Mouse (Mus musculus) heart, embryonic 12.5 days (tissue): ENCODE measurements around the gene Nt5dc3. TPM values are rescaled to one million over a fixed set of nuclear protein-coding genes. Genes with fewer than 3 reads are reported as not detected.

Experiments
- ATAC-seq: fragments of 200-750 bp; cut with Nextera tagmentation; 2 replicates; pipeline ENCODE4 v1.8.0; 2017; ENCODE audit warnings: moderate TSS enrichment, moderate library complexity; ENCODE audit not compliant: insufficient number of reproducible peaks, low FRiP score
- H3K27ac ChIP-seq: fragments of 300-500 bp; sonication (generic); 2 replicates; pipeline ENCODE4 v1.5.1; 2016; ENCODE audit warnings: mild to moderate bottlenecking, moderate library complexity; ENCODE audit not compliant: poor library complexity, severe bottlenecking
- H3K27me3 ChIP-seq: fragments of 300-500 bp; sonication (generic); replicated peaks from 2 replicates; pipeline ENCODE4 v1.6.1; 2016; ENCODE audit warnings: mild to moderate bottlenecking, moderate library complexity
- H3K36me3 ChIP-seq: fragments of 300-500 bp; sonication (generic); 2 replicates; pipeline ENCODE4 v1.6.1; 2016; ENCODE audit warnings: mild to moderate bottlenecking, moderate library complexity
- H3K4me1 ChIP-seq: fragments of 300-500 bp; sonication (generic); replicated peaks from 2 replicates; pipeline ENCODE4 v1.6.1; 2016; ENCODE audit warnings: mild to moderate bottlenecking
- H3K4me2 ChIP-seq: fragments of 300-500 bp; sonication (generic); 2 replicates; pipeline ENCODE4 v1.6.1; 2016; ENCODE audit warnings: mild to moderate bottlenecking, moderate library complexity
- H3K4me3 ChIP-seq: fragments of 300-500 bp; sonication (generic); 2 replicates; pipeline ENCODE4 v1.5.1; 2016; ENCODE audit warnings: mild to moderate bottlenecking
- H3K9ac ChIP-seq: fragments of 300-500 bp; sonication (generic); 2 replicates; pipeline ENCODE4 v1.6.1; 2016; ENCODE audit warnings: mild to moderate bottlenecking, moderate library complexity
- H3K9me3 ChIP-seq: fragments of 300-500 bp; sonication (generic); replicated peaks from 2 replicates; pipeline ENCODE4 v1.6.1; 2016; ENCODE audit warnings: mild to moderate bottlenecking, moderate library complexity
- WGBS: fragments of 180-500 bp; shearing (Covaris S2); methylation state at CpG from one replicate; pipeline ENCODE4 v1.1.7; 2016; 5-methylcytosine and 5-hydroxymethylcytosine counted together
- polyA plus RNA-seq: library from polyadenylated mRNA; unstranded; fragments of >200 nt; fragmentation: Nextera tagmentation; extraction: Ambion mirVana; gene quantifications from 2 replicates; pipeline ENCODE4 v1.2.1, GENCODE M21; 2016

Gene Nt5dc3
- polyA plus RNA-seq, 1 experiment from 2014 or later = 2.0 TPM

- ATAC-seq = no peak
- WGBS = 45% methylated on average over 3 of the region's 3 CpGs
- H3K27ac ChIP-seq = no peak overlapping the region
- H3K27me3 ChIP-seq = no peaks in the 10 kb centered on the region
- H3K4me1 ChIP-seq = no peaks in the 10 kb centered on the region
- H3K9ac ChIP-seq = no peak overlapping the region
- H3K4me3 ChIP-seq = no peak overlapping the region
- no peaks in the 10 kb centered on the region for H3K36me3 ChIP-seq
- no peak overlapping the region for H3K4me2 ChIP-seq
- no peaks in the 10 kb centered on the region for H3K9me3 ChIP-seq
Measured at GRCm38 (mm10) chr10:86762384-86762730, 16.4 kb upstream of the Nt5dc3 start.

DNA sequence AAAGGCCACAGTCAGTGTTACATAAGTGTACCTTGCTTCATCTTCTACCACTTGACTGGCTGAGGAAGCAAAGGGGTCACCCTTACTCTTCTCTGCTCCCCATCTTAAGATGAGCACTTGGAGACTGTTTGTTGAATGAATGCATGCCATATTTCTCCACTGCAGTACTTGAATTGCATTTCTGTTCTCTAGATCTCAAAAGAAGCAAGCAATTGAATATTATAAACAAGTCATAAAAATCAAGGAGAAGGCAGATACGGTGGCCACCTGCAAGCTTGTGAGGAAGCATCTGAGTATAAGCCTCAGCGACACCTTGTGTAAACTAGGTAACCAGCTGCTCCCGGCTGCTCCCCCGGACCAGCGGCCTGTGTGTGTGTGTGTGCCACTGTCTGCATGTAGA is 15.1 kb upstream of the Nt5dc3 start, which contains the start of gene Gm49358:
Gm49358 (plus strand) TSS at position 301 of the 400 bp plus-strand sequence.
- H3K4me2 ChIP-seq = no peak within 1 kb of the TSS
- no peak within 1 kb of the TSS for H3K27ac ChIP-seq
- no peaks in the 10 kb centered on the region for H3K4me1 ChIP-seq
- no peaks in the 10 kb centered on the region for H3K36me3 ChIP-seq
- no peak within 1 kb of the TSS for H3K4me3 ChIP-seq
- 91% methylated on average over 5 of the region's 5 CpGs for WGBS
- ATAC-seq = no peak
- H3K9me3 ChIP-seq = no peaks in the 10 kb centered on the region
- H3K27me3 ChIP-seq = no peaks in the 10 kb centered on the region
- no peak within 1 kb of the TSS for H3K9ac ChIP-seq

GRCm38 (mm10) chr10:86765344-86765966 is 13.3 kb upstream of the Nt5dc3 start:
- H3K4me3 ChIP-seq = no peak overlapping the region
- ATAC-seq = no peak
- no peak overlapping the region for H3K9ac ChIP-seq
- H3K27me3 ChIP-seq = no peaks in the 10 kb centered on the region
- no peak overlapping the region for H3K27ac ChIP-seq
- no peak overlapping the region for H3K4me2 ChIP-seq
- H3K9me3 ChIP-seq = no peaks in the 10 kb centered on the region
- 82% methylated on average over 4 of the region's 4 CpGs for WGBS
- peaks cover 7% of the 10 kb centered on the region; the same call in 1 of the 2 replicates for H3K4me1 ChIP-seq
- H3K36me3 ChIP-seq = no peaks in the 10 kb centered on the region

DNA sequence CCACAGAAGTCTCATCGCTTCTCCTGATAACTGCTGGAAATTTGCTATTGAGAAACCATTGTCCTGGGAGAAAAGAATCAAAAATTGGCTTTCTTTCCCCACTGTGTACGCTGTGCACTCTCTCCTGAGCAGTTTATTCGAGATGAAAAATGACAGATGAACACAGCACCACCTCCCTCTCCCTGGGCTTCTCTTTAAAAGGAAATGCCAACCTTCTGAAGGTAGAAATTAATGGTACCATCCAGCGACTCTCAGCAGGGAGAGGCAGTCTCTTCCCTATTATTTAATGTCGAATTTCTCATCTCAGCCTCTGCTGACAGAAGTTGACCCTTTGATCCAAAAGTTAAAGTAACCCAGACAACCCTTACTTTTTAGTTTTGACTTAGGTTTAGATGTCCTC is 9.6 kb upstream of the Nt5dc3 start:
- H3K27me3 ChIP-seq = no peaks in the 10 kb centered on the region
- H3K4me1 ChIP-seq = peaks cover 7% of the 10 kb centered on the region; the same call in 1 of the 2 replicates
- H3K36me3 ChIP-seq = no peaks in the 10 kb centered on the region
- H3K9me3 ChIP-seq = no peaks in the 10 kb centered on the region
- ATAC-seq = no peak
- no peak overlapping the region for H3K4me3 ChIP-seq
- 62% methylated on average over 5 of the region's 5 CpGs for WGBS
- H3K27ac ChIP-seq = no peak overlapping the region
- no peak overlapping the region for H3K9ac ChIP-seq
- H3K4me2 ChIP-seq = no peak overlapping the region

GRCm38 (mm10) chr10:86769797-86770196 is 9.0 kb upstream of the Nt5dc3 start:
- Histone ChIP-seq H3K9ac (no peak overlapping the region), H3K4me3 (no peak overlapping the region), H3K36me3 (no peaks in the 10 kb centered on the region), H3K27ac (no peak overlapping the region), H3K27me3 (no peaks in the 10 kb centered on the region), H3K9me3 (no peaks in the 10 kb centered on the region), H3K4me2 (no peak overlapping the region), H3K4me1 (peaks cover 7% of the 10 kb centered on the region; the same call in 1 of the 2 replicates)
- 43% methylated on average over 4 of the region's 4 CpGs for WGBS
- ATAC-seq = no peak

DNA sequence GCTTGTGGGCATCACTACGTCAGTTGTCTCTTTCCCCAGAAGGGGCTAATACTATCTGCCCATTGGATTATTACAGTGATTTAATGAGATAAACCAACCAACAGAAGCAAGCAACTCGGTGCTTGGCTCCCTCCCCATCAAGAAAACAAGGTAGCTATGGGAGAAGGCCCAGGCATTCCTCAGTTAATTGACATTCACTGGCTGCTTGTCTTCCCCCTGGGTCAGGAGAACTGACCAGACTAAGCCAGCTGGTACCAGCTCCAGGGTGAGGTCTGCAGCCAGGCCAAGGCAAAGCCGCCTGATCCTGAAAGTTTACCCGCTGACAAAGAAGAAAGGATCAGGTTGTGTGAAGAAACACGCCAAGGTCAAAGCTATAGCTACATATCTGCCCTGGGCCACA is 7.1 kb upstream of the Nt5dc3 start:
- ATAC-seq = no peak
- no peaks in the 10 kb centered on the region for H3K36me3 ChIP-seq
- no peak overlapping the region for H3K27ac ChIP-seq
- whole genome bisulfite sequencing = 72% methylated on average over 5 of the region's 5 CpGs
- peaks cover 9% of the 10 kb centered on the region; the same call in 1 of the 2 replicates for H3K4me1 ChIP-seq
- H3K9me3 ChIP-seq = no peaks in the 10 kb centered on the region
- H3K27me3 ChIP-seq = no peaks in the 10 kb centered on the region
- H3K4me3 ChIP-seq = no peak overlapping the region
- H3K4me2 ChIP-seq = no peak overlapping the region
- H3K9ac ChIP-seq = no peak overlapping the region

GRCm38 (mm10) chr10:86772231-86772631 is 6.6 kb upstream of the Nt5dc3 start:
- WGBS = 56% methylated on average over 6 of the region's 6 CpGs
- Histone ChIP-seq H3K9ac (no peak overlapping the region), H3K4me1 (peaks cover 12% of the 10 kb centered on the region; the same call in 1 of the 2 replicates), H3K36me3 (no peaks in the 10 kb centered on the region), H3K27ac (no peak overlapping the region), H3K4me3 (no peak overlapping the region), H3K4me2 (no peak overlapping the region), H3K27me3 (no peaks in the 10 kb centered on the region), H3K9me3 (no peaks in the 10 kb centered on the region)
- ATAC-seq = no peak

- ATAC-seq = no peak
- WGBS = 61% methylated on average over 4 of the region's 4 CpGs
- no peaks in the 10 kb centered on the region for H3K9me3 ChIP-seq
Measured at GRCm38 (mm10) chr10:86773360-86773759, 5.4 kb upstream of the Nt5dc3 start.

DNA sequence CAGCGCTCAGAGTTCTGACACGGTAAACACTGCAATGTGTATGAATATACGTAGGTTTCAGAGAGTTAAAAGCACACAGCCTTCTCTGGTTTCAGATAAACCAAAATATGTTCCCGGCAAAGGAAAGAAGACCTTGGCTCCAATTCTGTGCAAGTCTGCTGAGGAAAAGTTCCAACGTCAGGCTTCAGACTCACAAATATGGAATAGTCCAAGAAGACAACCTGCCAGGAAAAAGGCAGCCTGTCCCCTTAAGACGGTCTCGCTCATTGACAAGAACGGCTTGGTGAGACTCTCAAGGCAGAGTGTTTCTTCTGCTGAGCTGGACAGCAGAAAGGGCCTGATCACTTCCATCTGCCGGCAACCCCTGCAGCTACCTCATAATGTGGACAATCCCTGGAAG is 2.5 kb upstream of the Nt5dc3 start:
- WGBS = 73% methylated on average over 9 of the region's 9 CpGs
- ATAC-seq = no peak
- H3K9me3 ChIP-seq = no peaks in the 10 kb centered on the region

More at GRCm38 (mm10) chr10:86773360-86773759, 5.4 kb upstream of the Nt5dc3 start:
- Histone ChIP-seq H3K4me2 (no peak overlapping the region), H3K27ac (no peak overlapping the region), H3K27me3 (no peaks in the 10 kb centered on the region), H3K4me3 (no peak overlapping the region), H3K36me3 (no peaks in the 10 kb centered on the region), H3K4me1 (peaks cover 21% of the 10 kb centered on the region), H3K9ac (no peak overlapping the region)

DNA sequence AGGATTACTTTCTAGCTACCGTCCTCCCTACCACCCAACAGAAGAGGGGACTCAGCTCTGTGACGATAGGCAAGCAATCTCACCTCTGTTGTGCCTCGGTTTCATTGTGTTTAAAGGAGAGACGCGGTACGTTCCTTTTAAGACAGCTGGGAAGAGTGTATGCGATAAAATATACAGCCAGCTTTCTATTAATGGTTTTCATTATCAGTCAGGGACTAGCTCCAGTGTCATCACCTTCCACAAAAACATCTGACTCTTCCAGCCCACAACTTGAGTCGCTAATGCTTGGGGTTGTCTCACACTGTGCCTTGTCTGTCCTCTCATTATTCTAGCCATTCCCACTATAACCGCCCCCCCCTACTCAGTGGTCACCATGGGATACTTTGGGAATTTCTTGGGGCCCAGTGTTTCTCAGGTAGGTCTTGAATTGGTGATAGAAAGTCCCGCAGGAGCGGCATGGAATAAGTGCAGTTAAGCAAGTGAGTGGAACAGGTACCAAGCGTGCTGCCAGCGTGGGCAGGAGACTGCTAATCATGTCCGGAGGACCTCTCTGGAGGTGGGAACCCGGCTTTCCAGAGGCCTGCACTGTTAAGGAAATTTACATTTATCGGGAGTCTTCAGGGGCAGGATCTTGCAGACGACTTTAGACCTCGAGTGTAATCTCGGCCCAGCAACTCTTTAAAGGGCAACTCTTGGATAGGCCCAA is 1.0 kb upstream of the Nt5dc3 start:
- H3K9me3 ChIP-seq = no peaks in the 10 kb centered on the region
- peak overlapping the region; percentile 97 for H3K4me2 ChIP-seq
- 16% methylated on average over 19 of the region's 19 CpGs for WGBS
- H3K36me3 ChIP-seq = no peaks in the 10 kb centered on the region
- H3K4me1 ChIP-seq = peaks cover 42% of the 10 kb centered on the region
- peak overlapping the region; percentile 94 for H3K27ac ChIP-seq
- H3K27me3 ChIP-seq = no peaks in the 10 kb centered on the region
- H3K4me3 ChIP-seq = peak overlapping the region; percentile 85
- ATAC-seq = no peak
- peak overlapping the region; percentile 71 for H3K9ac ChIP-seq

More for the DNA sequence above, 2.5 kb upstream of the Nt5dc3 start:
- H3K9ac ChIP-seq = no peak overlapping the region
- H3K27ac ChIP-seq = no peak overlapping the region
- H3K27me3 ChIP-seq = no peaks in the 10 kb centered on the region
- no peaks in the 10 kb centered on the region for H3K36me3 ChIP-seq
- H3K4me2 ChIP-seq = no peak overlapping the region
- H3K4me3 ChIP-seq = no peak overlapping the region
- peaks cover 28% of the 10 kb centered on the region for H3K4me1 ChIP-seq

GRCm38 (mm10) chr10:86779117-86779755 is 431 bp downstream of the Nt5dc3 start:
- Histone ChIP-seq H3K9ac (peak overlapping the region; percentile 88), H3K4me2 (peak overlapping the region; percentile 97), H3K4me3 (peak overlapping the region; percentile 85), H3K36me3 (no peaks in the 10 kb centered on the region), H3K27ac (peak overlapping the region; percentile 94), H3K9me3 (no peaks in the 10 kb centered on the region), H3K4me1 (peaks cover 47% of the 10 kb centered on the region), H3K27me3 (no peaks in the 10 kb centered on the region)
- WGBS = under 1% methylated on average over 55 of the region's 58 CpGs
- peak; percentile 20; the same call in 1 of the 2 replicates for ATAC-seq
